Mouse (Mus musculus) kidney, embryonic 15.5 days (tissue): ENCODE measurements around the gene Mphosph6. TPM values are rescaled to one million over a fixed set of nuclear protein-coding genes. Genes with fewer than 3 reads are reported as not detected.

ENCODE experiments used
- ATAC-seq: fragments of 200-750 bp; cut with Nextera tagmentation; replicated peaks from 2 replicates; pipeline ENCODE4 v1.8.0; 2017; ENCODE audit warnings: moderate TSS enrichment; ENCODE audit not compliant: low FRiP score
- H3K27ac ChIP-seq: fragments of 300-500 bp; sonication (generic); 2 replicates; pipeline ENCODE4 v1.5.1; 2015; ENCODE audit warnings: mild to moderate bottlenecking, inconsistent platforms
- H3K27me3 ChIP-seq: fragments of 300-500 bp; sonication (generic); 2 replicates; pipeline ENCODE4 v1.6.1; 2015; ENCODE audit warnings: inconsistent platforms
- H3K36me3 ChIP-seq: fragments of 300-500 bp; sonication (generic); 2 replicates; pipeline ENCODE4 v1.6.1; 2015; ENCODE audit warnings: inconsistent platforms
- H3K4me1 ChIP-seq: fragments of 300-500 bp; sonication (generic); 2 replicates; pipeline ENCODE4 v1.6.1; 2015; ENCODE audit warnings: inconsistent platforms
- H3K4me2 ChIP-seq: fragments of 300-500 bp; sonication (generic); 2 replicates; pipeline ENCODE4 v1.6.1; 2015; ENCODE audit warnings: moderate library complexity, mild to moderate bottlenecking, inconsistent platforms
- H3K4me3 ChIP-seq: fragments of 300-500 bp; sonication (generic); replicated peaks from 2 replicates; pipeline ENCODE4 v1.5.1; 2015; ENCODE audit warnings: mild to moderate bottlenecking, inconsistent platforms
- H3K9ac ChIP-seq: fragments of 300-500 bp; sonication (generic); 2 replicates; pipeline ENCODE4 v1.6.1; 2015; ENCODE audit warnings: mild to moderate bottlenecking, inconsistent platforms
- H3K9me3 ChIP-seq: fragments of 300-500 bp; sonication (generic); replicated peaks from 2 replicates; pipeline ENCODE4 v1.6.1; 2016; ENCODE audit warnings: inconsistent platforms
- WGBS: fragments of 180-500 bp; shearing (Covaris S2); methylation state at CpG from one replicate; pipeline ENCODE4 v1.1.7; 2015; ENCODE audit warnings: mixed read lengths; 5-methylcytosine and 5-hydroxymethylcytosine counted together
- polyA plus RNA-seq: library from polyadenylated mRNA; unstranded; fragments of >200 nt; fragmentation: Nextera tagmentation; extraction: Ambion mirVana; gene quantifications from 2 replicates; pipeline ENCODE4 v1.2.1, GENCODE M21; 2015

Mphosph6 gene
- polyA plus RNA-seq, 1 experiment from 2014 or later: 64.9 TPM

- Histone ChIP-seq H3K9ac (no peak overlapping the region), H3K27me3 (no peaks in the 10 kb centered on the region), H3K27ac (no peak overlapping the region), H3K9me3 (peaks cover 7% of the 10 kb centered on the region; the same call in 1 of the 2 replicates), H3K4me2 (no peak overlapping the region), H3K4me1 (no peaks in the 10 kb centered on the region), H3K36me3 (peaks cover 46% of the 10 kb centered on the region), H3K4me3 (no peak overlapping the region)
- 97% methylated on average over 3 of the region's 3 CpGs for WGBS
- no peak for ATAC-seq
Measured at GRCm38 (mm10) chr8:117786428-117786827, 15.3 kb downstream of the Mphosph6 start.

GRCm38 (mm10) chr8:117783021-117783420, 18.7 kb downstream of the Mphosph6 start:
- no peak overlapping the region for H3K4me2 ChIP-seq
- H3K36me3 ChIP-seq: peaks cover 13% of the 10 kb centered on the region
- no peaks in the 10 kb centered on the region for H3K27me3 ChIP-seq
- 79% methylated on average over 7 of the region's 7 CpGs for WGBS
- H3K9me3 ChIP-seq: peaks cover 7% of the 10 kb centered on the region; the same call in 1 of the 2 replicates
- H3K27ac ChIP-seq: no peak overlapping the region
- no peak overlapping the region for H3K4me3 ChIP-seq
- no peak overlapping the region for H3K9ac ChIP-seq
- ATAC-seq: no peak
- no peaks in the 10 kb centered on the region for H3K4me1 ChIP-seq

GRCm38 (mm10) chr8:117781375-117782129, 20.2 kb downstream of the Mphosph6 start:
- no peak for ATAC-seq
- Histone ChIP-seq H3K27ac (no peak overlapping the region), H3K4me1 (no peaks in the 10 kb centered on the region), H3K4me2 (no peak overlapping the region), H3K36me3 (no peaks in the 10 kb centered on the region), H3K27me3 (no peaks in the 10 kb centered on the region), H3K9me3 (no peaks in the 10 kb centered on the region; the same call in 1 of the 2 replicates), H3K4me3 (no peak overlapping the region), H3K9ac (no peak overlapping the region)
- 62% methylated on average over 6 of the region's 6 CpGs for WGBS

GRCm38 (mm10) chr8:117779344-117779743, 22.4 kb downstream of the Mphosph6 start:
- 75% methylated on average over 6 of the region's 6 CpGs for WGBS
- Histone ChIP-seq H3K27ac (no peak overlapping the region), H3K36me3 (no peaks in the 10 kb centered on the region), H3K9me3 (no peaks in the 10 kb centered on the region), H3K4me3 (no peak overlapping the region), H3K4me2 (no peak overlapping the region), H3K9ac (no peak overlapping the region), H3K27me3 (no peaks in the 10 kb centered on the region), H3K4me1 (no peaks in the 10 kb centered on the region)
- ATAC-seq: no peak

- 70% methylated on average over 11 of the region's 11 CpGs for WGBS
Measured at GRCm38 (mm10) chr8:117778531-117779322, 23.0 kb downstream of the Mphosph6 start.

GRCm38 (mm10) chr8:117776075-117776474, 25.7 kb downstream of the Mphosph6 start:
- Histone ChIP-seq H3K4me1 (no peaks in the 10 kb centered on the region), H3K9me3 (no peaks in the 10 kb centered on the region), H3K36me3 (no peaks in the 10 kb centered on the region), H3K4me2 (no peak overlapping the region), H3K27ac (no peak overlapping the region), H3K4me3 (no peak overlapping the region), H3K27me3 (no peaks in the 10 kb centered on the region), H3K9ac (no peak overlapping the region)
- ATAC-seq: no peak
- 86% methylated on average over 10 of the region's 10 CpGs for WGBS

More at GRCm38 (mm10) chr8:117778531-117779322, 23.0 kb downstream of the Mphosph6 start:
- ATAC-seq: no peak
- H3K36me3 ChIP-seq: no peaks in the 10 kb centered on the region
- H3K9ac ChIP-seq: no peak overlapping the region
- H3K4me2 ChIP-seq: no peak overlapping the region
- H3K27ac ChIP-seq: no peak overlapping the region
- no peaks in the 10 kb centered on the region for H3K27me3 ChIP-seq
- no peaks in the 10 kb centered on the region for H3K9me3 ChIP-seq
- no peaks in the 10 kb centered on the region for H3K4me1 ChIP-seq
- H3K4me3 ChIP-seq: no peak overlapping the region

GRCm38 (mm10) chr8:117775626-117776025, 26.1 kb downstream of the Mphosph6 start:
- H3K36me3 ChIP-seq: no peaks in the 10 kb centered on the region
- 45% methylated on average over 10 of the region's 10 CpGs for WGBS
- H3K27ac ChIP-seq: no peak overlapping the region
- ATAC-seq: no peak
- no peak overlapping the region for H3K9ac ChIP-seq
- no peaks in the 10 kb centered on the region for H3K9me3 ChIP-seq
- H3K27me3 ChIP-seq: no peaks in the 10 kb centered on the region
- H3K4me1 ChIP-seq: no peaks in the 10 kb centered on the region
- H3K4me3 ChIP-seq: no peak overlapping the region
- no peak overlapping the region for H3K4me2 ChIP-seq

- no peak overlapping the region for H3K4me2 ChIP-seq
- no peaks in the 10 kb centered on the region for H3K4me1 ChIP-seq
- H3K9me3 ChIP-seq: no peaks in the 10 kb centered on the region
- no peak for ATAC-seq
- no peaks in the 10 kb centered on the region for H3K27me3 ChIP-seq
- H3K27ac ChIP-seq: no peak overlapping the region
- 52% methylated on average over 2 of the region's 2 CpGs for WGBS
- H3K4me3 ChIP-seq: no peak overlapping the region
- no peaks in the 10 kb centered on the region for H3K36me3 ChIP-seq
- H3K9ac ChIP-seq: no peak overlapping the region
Measured at GRCm38 (mm10) chr8:117772597-117772996, 29.1 kb downstream of the Mphosph6 start.

GRCm38 (mm10) chr8:117772126-117772525, 29.6 kb downstream of the Mphosph6 start:
- no peak for ATAC-seq
- no peaks in the 10 kb centered on the region for H3K9me3 ChIP-seq
- no peak overlapping the region for H3K4me3 ChIP-seq
- WGBS: 69% methylated on average over 2 of the region's 2 CpGs
- H3K4me2 ChIP-seq: no peak overlapping the region
- no peaks in the 10 kb centered on the region for H3K27me3 ChIP-seq
- H3K27ac ChIP-seq: no peak overlapping the region
- no peaks in the 10 kb centered on the region for H3K36me3 ChIP-seq
- H3K4me1 ChIP-seq: no peaks in the 10 kb centered on the region
- H3K9ac ChIP-seq: no peak overlapping the region

- Histone ChIP-seq H3K9me3 (no peaks in the 10 kb centered on the region), H3K4me1 (no peaks in the 10 kb centered on the region), H3K27ac (no peak overlapping the region), H3K4me3 (no peak overlapping the region), H3K36me3 (no peaks in the 10 kb centered on the region), H3K4me2 (no peak overlapping the region), H3K27me3 (no peaks in the 10 kb centered on the region), H3K9ac (no peak overlapping the region)
- no peak; the same call in 1 of the 2 replicates for ATAC-seq
- 65% methylated on average over 9 of the region's 9 CpGs for WGBS
Measured at GRCm38 (mm10) chr8:117771115-117771836, 30.5 kb downstream of the Mphosph6 start.

- H3K9ac ChIP-seq: no peak overlapping the region
- no peaks in the 10 kb centered on the region for H3K36me3 ChIP-seq
- H3K27ac ChIP-seq: no peak overlapping the region
- no peaks in the 10 kb centered on the region for H3K4me1 ChIP-seq
- no peak overlapping the region for H3K4me2 ChIP-seq
- no peaks in the 10 kb centered on the region for H3K9me3 ChIP-seq
- ATAC-seq: no peak
- no peak overlapping the region for H3K4me3 ChIP-seq
- H3K27me3 ChIP-seq: no peaks in the 10 kb centered on the region
- WGBS: 79% methylated on average over 7 of the region's 7 CpGs
Measured at GRCm38 (mm10) chr8:117768971-117769370, 32.8 kb downstream of the Mphosph6 start.

GRCm38 (mm10) chr8:117765947-117766346, 35.8 kb downstream of the Mphosph6 start:
- Histone ChIP-seq H3K27me3 (no peaks in the 10 kb centered on the region), H3K27ac (no peak overlapping the region), H3K9ac (no peak overlapping the region), H3K36me3 (no peaks in the 10 kb centered on the region), H3K4me2 (no peak overlapping the region), H3K4me1 (no peaks in the 10 kb centered on the region), H3K4me3 (no peak overlapping the region), H3K9me3 (no peaks in the 10 kb centered on the region)
- no peak for ATAC-seq
- 66% methylated on average over 5 of the region's 5 CpGs for WGBS
